Mouse (Mus musculus) ES-Bruce4 (cell line): ENCODE results near the gene Fzd2.

ENCODE experiments used
- CTCF ChIP-seq: IDR thresholded peaks from one replicate; pipeline ENCODE4 v1.8.1; 2011; ENCODE audit warnings: low read depth, low read length
- POLR2A ChIP-seq: IDR thresholded peaks from one replicate; pipeline ENCODE4 v1.8.1; 2011; ENCODE audit warnings: low read length; ENCODE audit not compliant: insufficient read depth

DNA sequence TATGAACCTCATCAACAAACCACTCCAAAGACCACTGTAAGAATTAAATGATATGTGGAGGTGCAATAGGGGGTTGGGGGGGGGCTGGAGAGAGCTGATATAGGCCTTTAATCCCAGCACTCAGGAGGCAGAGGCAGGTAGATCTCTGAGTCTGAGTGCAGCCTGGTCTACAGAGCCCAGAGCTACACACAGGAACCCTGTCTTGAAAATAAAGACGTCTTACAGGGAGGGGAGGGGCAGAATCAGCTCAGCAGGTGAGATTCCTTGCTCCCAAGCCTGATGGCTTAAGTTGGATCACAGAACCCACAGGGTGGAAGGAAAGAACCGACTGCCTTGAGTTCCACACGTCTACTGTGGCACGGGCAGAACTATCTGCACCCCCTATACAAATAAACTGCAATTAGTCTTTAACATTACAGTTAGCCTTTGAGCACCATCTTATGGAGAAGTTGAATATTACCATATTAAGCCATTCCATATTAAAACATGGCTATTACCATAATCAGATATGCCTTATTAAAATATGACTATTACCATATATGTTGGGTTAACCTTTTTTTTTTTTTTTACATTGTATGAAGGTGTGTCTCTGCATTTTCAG lies 52.2 kb downstream of the Fzd2 start:
- TF ChIP-seq POLR2A (no peak), CTCF (no peak)
